Mouse (Mus musculus) C2C12 (cell line): ENCODE data around the gene Hyal3. TPM values are rescaled to one million over a fixed set of nuclear protein-coding genes. Genes with fewer than 3 reads are reported as not detected.
"Not testable (repeated sequence)": the region's sequence is repeated elsewhere in the genome, so short reads cannot be mapped to it uniquely, and the experiment has no call there.

Source experiments
- H3K27me3 ChIP-seq: one replicate; pipeline ENCODE4 v1.6.1; 2011; ENCODE audit not compliant: control insufficient read depth, insufficient read depth, insufficient read length
- H3K36me3 ChIP-seq: one replicate; pipeline ENCODE4 v1.6.1; 2011; ENCODE audit not compliant: control insufficient read depth, insufficient read depth
- H3K4me3 ChIP-seq: one replicate; pipeline ENCODE4 v1.5.1; 2011; ENCODE audit warnings: mild to moderate bottlenecking, control low read depth; ENCODE audit not compliant: poor library complexity, insufficient read depth, severe bottlenecking
- H3K79me2 ChIP-seq: one replicate; pipeline ENCODE4 v1.6.1; 2011; ENCODE audit not compliant: control insufficient read depth, insufficient read depth
- H3K79me3 ChIP-seq: one replicate; pipeline ENCODE4 v1.6.1; 2011; ENCODE audit warnings: low read depth, control low read depth
- H3ac ChIP-seq: one replicate; pipeline ENCODE3; 2011; ENCODE audit warnings: low read depth; ENCODE audit not compliant: control insufficient read depth, insufficient read length
- CEBPB ChIP-seq: IDR thresholded peaks from one replicate; pipeline ENCODE4 v1.6.1; 2011; ENCODE audit warnings: low read depth, mild to moderate bottlenecking, control low read depth, moderate library complexity
- CTCF ChIP-seq: IDR thresholded peaks from one replicate; pipeline ENCODE4 v1.5.1; 2011; ENCODE audit not compliant: control insufficient read depth, insufficient read depth, insufficient read length
- FOSL1 ChIP-seq: IDR thresholded peaks from one replicate; pipeline ENCODE4 v1.8.0; 2011; ENCODE audit warnings: mild to moderate bottlenecking, low read length; ENCODE audit not compliant: poor library complexity, insufficient read depth, severe bottlenecking
- MAX ChIP-seq: IDR thresholded peaks from one replicate; pipeline ENCODE4 v1.6.1; 2011; ENCODE audit warnings: mild to moderate bottlenecking, control low read depth
- MYOD1 ChIP-seq: IDR thresholded peaks from one replicate; pipeline ENCODE4 v1.6.1; 2011; ENCODE audit warnings: low read depth; ENCODE audit not compliant: control insufficient read depth, insufficient read length
- MYOG ChIP-seq: IDR thresholded peaks from one replicate; pipeline ENCODE4 v1.6.1; 2011; ENCODE audit not compliant: control insufficient read depth, insufficient read length; ENCODE audit errors: extremely low read depth
- USF1 ChIP-seq: IDR thresholded peaks from one replicate; pipeline ENCODE4 v1.6.1; 2011; ENCODE audit warnings: low read depth, mild to moderate bottlenecking, control low read depth, moderate library complexity
- polyA plus RNA-seq: library from polyadenylated mRNA; unstranded; fragments of >200 nt; fragmentation: generic; extraction: Trizol; gene quantifications from one replicate; pipeline ENCODE4 v1.2.1, GENCODE M21; 2012; ENCODE audit warnings: missing spikeins

Hyal3 gene
- polyA plus RNA-seq, 1 experiment, result 0.28 TPM

DNA sequence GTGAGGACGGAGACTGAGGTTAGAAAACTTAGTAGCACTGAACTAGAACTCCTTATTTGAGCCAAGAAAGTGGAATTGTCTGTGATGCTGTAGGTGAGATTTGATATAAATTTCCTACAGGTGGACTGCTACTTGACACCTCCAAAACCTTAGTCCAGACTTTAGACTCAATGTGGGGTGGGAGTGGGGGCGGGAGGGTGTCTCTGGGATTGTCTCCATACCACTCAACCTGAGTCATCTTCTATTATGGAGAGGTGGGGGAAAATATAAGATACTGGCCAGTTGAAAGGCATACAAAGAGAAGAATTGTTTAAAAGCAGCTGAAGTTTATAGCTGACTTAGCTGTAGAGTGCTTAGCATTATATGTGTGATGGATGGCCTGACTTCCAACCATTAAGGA is 24.9 kb upstream of the Hyal3 start:
- no peak for TF ChIP-seq USF1
- TF ChIP-seq CEBPB, result no peak
- TF ChIP-seq MYOG, result no peak
- H3K79me3 ChIP-seq, result peaks cover 43% of the 10 kb centered on the region
- H3K27me3 ChIP-seq, result no peaks in the 10 kb centered on the region
- peak overlapping the region; percentile 82 for H3K4me3 ChIP-seq
- H3K36me3 ChIP-seq, result peaks cover 45% of the 10 kb centered on the region
- H3ac ChIP-seq, result peak overlapping the region; percentile 67
- H3K79me2 ChIP-seq, result peaks cover 80% of the 10 kb centered on the region

DNA sequence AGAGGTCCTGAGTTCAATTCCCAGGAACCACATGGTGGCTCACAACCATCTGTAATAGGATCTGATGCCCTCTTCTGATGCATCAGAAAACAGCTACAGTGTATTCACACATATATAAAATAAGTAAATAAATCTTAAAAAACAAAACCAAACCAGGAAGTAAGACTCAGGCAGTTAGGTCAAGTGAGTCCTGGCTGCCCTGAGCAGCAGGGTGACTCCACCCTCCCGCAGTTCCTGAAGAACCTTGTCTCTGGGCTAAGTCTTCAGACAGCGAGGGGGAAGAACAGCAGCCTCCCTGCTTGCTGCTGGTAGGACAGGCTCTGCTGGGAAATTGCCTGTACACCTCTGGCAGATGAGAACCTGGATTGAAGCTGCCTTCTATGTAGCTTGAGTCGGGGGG is 24.3 kb upstream of the Hyal3 start:
- no peak for TF ChIP-seq USF1
- TF ChIP-seq FOSL1, result no peak
- TF ChIP-seq CTCF, result no peak
- TF ChIP-seq MYOD1, result no peak
- TF ChIP-seq CEBPB, result no peak
- TF ChIP-seq MAX, result no peak
- no peak for TF ChIP-seq MYOG
- peak overlapping the region; percentile 82 for H3K4me3 ChIP-seq
- H3K27me3 ChIP-seq, result no peaks in the 10 kb centered on the region
- peaks cover 43% of the 10 kb centered on the region for H3K79me3 ChIP-seq
- peaks cover 51% of the 10 kb centered on the region for H3K36me3 ChIP-seq
- H3K79me2 ChIP-seq, result peaks cover 80% of the 10 kb centered on the region
- H3ac ChIP-seq, result peak overlapping the region; percentile 53

GRCm38 (mm10) chr9:107563029-107563581 is 17.5 kb upstream of the Hyal3 start, which contains the start of gene Tusc2:
TSS of gene Tusc2 (plus strand) at chr9:107563255.
- peaks cover 50% of the 10 kb centered on the region for H3K36me3 ChIP-seq

DNA sequence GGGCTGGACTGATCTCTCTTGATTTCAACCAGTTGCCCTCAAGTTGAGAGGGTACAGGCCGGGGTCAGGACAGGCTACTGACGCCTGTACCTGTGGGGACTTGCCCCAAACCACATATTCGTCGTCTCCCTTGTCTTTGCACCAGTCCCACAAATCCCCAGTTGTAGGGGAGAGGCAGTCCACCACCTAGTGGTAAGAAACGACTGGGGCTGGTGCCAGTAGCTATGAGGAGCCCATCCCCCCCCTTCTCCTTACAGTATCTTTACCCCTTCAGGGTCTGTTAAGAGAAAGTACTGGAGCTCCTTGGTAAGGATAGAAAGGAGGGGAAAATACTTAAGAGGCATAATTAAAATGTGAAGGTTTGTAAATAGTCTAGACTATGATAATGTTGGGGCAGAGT is 15.1 kb upstream of the Hyal3 start:
- Histone ChIP-seq H3K79me2 (peaks cover 14% of the 10 kb centered on the region), H3K36me3 (peaks cover 25% of the 10 kb centered on the region)
- not testable (repeated sequence) for H3K79me3 ChIP-seq, H3K4me3 ChIP-seq, H3K27me3 ChIP-seq, H3ac ChIP-seq

More at GRCm38 (mm10) chr9:107563029-107563581, 17.5 kb upstream of the Hyal3 start, which contains the start of gene Tusc2:
- H3K4me3 ChIP-seq, result peak within 1 kb of the TSS; percentile 46
- peaks cover 10% of the 10 kb centered on the region for H3K79me3 ChIP-seq
- peaks cover 19% of the 10 kb centered on the region for H3K79me2 ChIP-seq
- H3ac ChIP-seq, result peak within 1 kb of the TSS; percentile 49
- H3K27me3 ChIP-seq, result no peaks in the 10 kb centered on the region
- TF ChIP-seq CTCF, result no peak
- no peak for TF ChIP-seq MYOD1
- no peak for TF ChIP-seq MAX
- no peak for TF ChIP-seq MYOG
- no peak for TF ChIP-seq USF1
- no peak for TF ChIP-seq CEBPB
- TF ChIP-seq FOSL1, result no peak

DNA sequence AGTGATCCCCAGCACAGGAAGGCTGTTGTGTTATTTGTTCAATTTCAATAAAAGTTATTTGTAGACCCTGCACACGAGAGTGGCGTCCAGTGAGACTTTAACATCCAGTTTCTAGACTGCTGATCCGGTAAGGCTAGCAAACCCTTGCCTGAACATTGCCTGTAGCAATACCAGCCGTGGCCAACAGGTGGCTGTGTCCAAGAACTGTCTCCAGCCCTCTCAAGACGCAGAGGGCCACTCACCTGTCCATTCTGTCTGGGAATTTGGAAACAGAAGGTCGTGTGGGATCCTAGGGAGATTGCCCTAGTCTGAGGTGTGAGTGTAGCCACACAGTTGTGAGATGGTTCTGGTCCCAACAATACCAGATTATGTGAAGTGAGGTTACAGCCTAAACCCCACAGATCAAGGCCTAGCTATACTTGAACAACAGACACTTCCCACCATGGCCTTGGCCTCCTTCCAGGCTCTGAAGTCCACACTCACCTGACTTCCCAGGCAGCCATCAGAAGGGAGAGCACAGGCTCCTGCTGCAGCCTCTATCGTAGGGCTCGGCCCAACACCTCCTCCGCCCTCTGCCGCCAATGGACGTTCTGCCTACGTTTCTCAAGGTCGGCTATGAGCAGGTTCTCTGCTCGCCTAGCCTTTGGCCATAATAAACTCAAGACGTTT is 14.4 kb upstream of the Hyal3 start:
- Histone ChIP-seq H3K27me3 (no peaks in the 10 kb centered on the region), H3K79me2 (peaks cover 20% of the 10 kb centered on the region), H3K4me3 (no peak overlapping the region), H3ac (no peak overlapping the region), H3K79me3 (peaks cover 10% of the 10 kb centered on the region), H3K36me3 (peaks cover 19% of the 10 kb centered on the region)
- peak; percentile 24 for TF ChIP-seq CTCF
- TF ChIP-seq MYOG, result no peak
- no peak for TF ChIP-seq CEBPB
- no peak for TF ChIP-seq FOSL1
- no peak for TF ChIP-seq MAX

DNA sequence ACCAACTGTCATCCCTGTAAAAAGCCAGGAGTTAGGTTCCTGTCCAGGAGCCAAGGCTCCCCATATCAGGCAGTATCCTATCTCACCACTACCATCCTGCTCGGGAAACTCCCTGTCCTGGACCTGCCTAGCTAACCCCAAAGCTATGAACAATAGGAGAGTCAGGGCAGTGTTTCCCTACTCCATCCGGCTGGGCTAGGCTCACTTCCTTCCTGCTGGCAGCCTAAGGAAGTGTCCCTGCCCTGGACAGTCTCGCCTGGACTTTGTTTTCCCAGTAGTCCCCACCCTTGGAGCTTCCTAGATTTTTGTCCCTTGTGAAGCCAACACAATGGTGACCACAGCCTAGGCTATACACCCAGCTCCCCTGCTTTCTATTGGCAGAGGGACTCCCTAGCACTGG is 13.8 kb upstream of the Hyal3 start:
- TF ChIP-seq CTCF, result no peak
- TF ChIP-seq USF1, result no peak
- Histone ChIP-seq H3K4me3 (no peak overlapping the region), H3K36me3 (peaks cover 13% of the 10 kb centered on the region), H3ac (no peak overlapping the region), H3K27me3 (no peaks in the 10 kb centered on the region), H3K79me2 (peaks cover 26% of the 10 kb centered on the region), H3K79me3 (peaks cover 11% of the 10 kb centered on the region)
